Mouse (Mus musculus) cerebellum, adult 2 months (tissue): Measurements from ENCODE around the gene Arcn1.

Experiments
- CTCF ChIP-seq: fragments of 200-500 bp; IDR thresholded peaks from 2 replicates; pipeline ENCODE4 v1.5.1; 2011; ENCODE audit warnings: low read depth, mild to moderate bottlenecking, control low read depth, low read length, moderate library complexity, borderline replicate concordance; ENCODE audit not compliant: insufficient read depth
- POLR2A ChIP-seq: fragments of 200-500 bp; IDR thresholded peaks from 2 replicates; pipeline ENCODE4 v1.6.1; 2011; ENCODE audit warnings: low read length, control low read depth, borderline replicate concordance; ENCODE audit not compliant: insufficient read depth

DNA sequence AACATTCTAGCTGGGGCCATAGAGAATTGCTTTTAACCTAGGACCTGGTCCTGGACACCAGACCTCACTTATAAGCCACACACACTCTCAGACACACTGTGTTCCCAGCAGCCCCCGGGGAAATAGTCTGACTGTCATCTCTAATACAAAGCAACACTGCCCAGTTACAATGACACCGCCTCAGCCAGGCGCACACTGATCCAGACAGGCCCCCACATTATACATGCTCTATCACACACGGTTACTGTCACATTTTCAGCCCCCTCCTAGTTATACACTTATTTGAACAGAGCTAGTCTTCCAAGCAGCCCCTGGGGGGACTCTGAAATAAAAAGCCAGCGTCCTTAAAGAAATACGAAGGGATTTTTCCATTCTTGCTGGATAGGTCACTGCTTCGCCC is 45.1 kb downstream of the Arcn1 start:
- TF ChIP-seq POLR2A: no peak
- no peak for TF ChIP-seq CTCF
